Mouse (Mus musculus): Measurements from ENCODE around the gene Gab2.

The Gab2 gene

GRCm38 (mm10) chr7:97081242-97081958 is at the start of gene Gab2:
Gene Gab2, plus strand, starts transcription at chr7:97081586.
- CTCF ChIA-PET = interaction anchor here in 3 of 4 experiments (0.6 to 1.5 kb wide), 5 partner anchors 105 to 240 kb away, joined by 3 to 6 read pairs (median 3); partner anchors contain the start of gene Nars2 (in 1 of the 3)
- POLR2A ChIA-PET = interaction anchor here in 3 of 4 experiments (0.5 to 2.1 kb wide), 5 partner anchors 109 to 290 kb away, joined by 3 to 5 read pairs (median 3); partner anchors contain the start of gene Alg8 (in 1 of the 3)

GRCm38 (mm10) chr7:97032412-97032811 is 49.0 kb upstream of the Gab2 start:
- ChIA-PET CTCF (no interaction called here), POLR2A (interaction anchor here in 1 of 4 experiments (1.6 kb wide), 1 partner anchor 45 kb away, joined by 3 read pairs; no protein-coding TSS in a partner anchor)

- CTCF ChIA-PET = no interaction called here
- POLR2A ChIA-PET = no interaction called here
Observed at GRCm38 (mm10) chr7:97039641-97040040, 41.7 kb upstream of the Gab2 start.

GRCm38 (mm10) chr7:97041868-97042449 is 39.4 kb upstream of the Gab2 start:
- ChIA-PET CTCF (no interaction called here), POLR2A (interaction anchor here in 1 of 4 experiments (1.1 kb wide), 1 partner anchor 91 kb away, joined by 3 read pairs; the partner anchor contains the start of gene Nars2)

- CTCF ChIA-PET = no interaction called here
- POLR2A ChIA-PET = interaction anchor here in 1 of 4 experiments (1.4 kb wide), 1 partner anchor 16 kb away, joined by 5 read pairs; no protein-coding TSS in a partner anchor
Observed at GRCm38 (mm10) chr7:97042981-97043380, 38.4 kb upstream of the Gab2 start.

GRCm38 (mm10) chr7:97060966-97061365 is 20.4 kb upstream of the Gab2 start:
- ChIA-PET POLR2A (interaction anchor here in 1 of 4 experiments (0.6 kb wide), 1 partner anchor 665 kb away, joined by 3 read pairs; no protein-coding TSS in a partner anchor), CTCF (no interaction called here)

- POLR2A ChIA-PET = interaction anchor here in 1 of 4 experiments (1.8 kb wide), 1 partner anchor 100 kb away, joined by 4 read pairs; no protein-coding TSS in a partner anchor
- CTCF ChIA-PET = no interaction called here
Observed at GRCm38 (mm10) chr7:97071512-97071911, 9.9 kb upstream of the Gab2 start.

GRCm38 (mm10) chr7:97072061-97072460 is 9.3 kb upstream of the Gab2 start:
- CTCF ChIA-PET = no interaction called here
- POLR2A ChIA-PET = interaction anchor here in 1 of 4 experiments (1.1 to 1.8 kb wide), 3 partner anchors 14 to 100 kb away, joined by 3 to 4 read pairs (median 3); no protein-coding TSS in a partner anchor

- ChIA-PET POLR2A (interaction anchor here in 1 of 4 experiments (0.8 to 1.0 kb wide), 3 partner anchors 51 to 124 kb away, joined by 3 read pairs; partner anchors contain the start of gene Nars2), CTCF (interaction anchor here in 2 of 4 experiments (0.7 to 1.1 kb wide), 2 partner anchors 11 to 163 kb away, joined by 3 to 4 read pairs; no protein-coding TSS in a partner anchor)
Observed at GRCm38 (mm10) chr7:97074974-97075373, 6.4 kb upstream of the Gab2 start.

- POLR2A ChIA-PET = no interaction called here
Observed at GRCm38 (mm10) chr7:97076977-97077376, 4.4 kb upstream of the Gab2 start.

GRCm38 (mm10) chr7:97078685-97079084 is 2.7 kb upstream of the Gab2 start:
- CTCF ChIA-PET = no interaction called here
- POLR2A ChIA-PET = interaction anchor here in 1 of 4 experiments (1.1 kb wide), 1 partner anchor 20 kb away, joined by 3 read pairs; no protein-coding TSS in a partner anchor

More at GRCm38 (mm10) chr7:97076977-97077376, 4.4 kb upstream of the Gab2 start:
- CTCF ChIA-PET = no interaction called here

- CTCF ChIA-PET = no interaction called here
Observed at GRCm38 (mm10) chr7:97079145-97079544, 2.2 kb upstream of the Gab2 start.

GRCm38 (mm10) chr7:97079651-97080365 is 1.6 kb upstream of the Gab2 start:
- CTCF ChIA-PET = no interaction called here
- POLR2A ChIA-PET = interaction anchor here in 2 of 4 experiments (0.5 to 2.1 kb wide), 3 partner anchors 102 to 292 kb away, joined by 3 to 5 read pairs (median 4); partner anchors contain the start of genes Alg8 (in 1 of the 2) and Nars2 (in 1 of the 2)

More at GRCm38 (mm10) chr7:97079145-97079544, 2.2 kb upstream of the Gab2 start:
- POLR2A ChIA-PET = interaction anchor here in 2 of 4 experiments (1.5 to 2.1 kb wide), 2 partner anchors 128 to 292 kb away, joined by 4 to 5 read pairs; partner anchors contain the start of genes Alg8 (in 1 of the 2) and Nars2 (in 1 of the 2)

- CTCF ChIA-PET = interaction anchor here in 2 of 4 experiments (0.6 to 1.5 kb wide), 4 partner anchors 106 to 241 kb away, joined by 3 to 6 read pairs (median 4); partner anchors contain the start of gene Nars2 (in 1 of the 2)
Observed at GRCm38 (mm10) chr7:97080621-97081241, 655 bp upstream of the Gab2 start.

GRCm38 (mm10) chr7:97081959-97082218 is 503 bp downstream of the Gab2 start:
- POLR2A ChIA-PET = interaction anchor here in 2 of 4 experiments (0.8 to 1.8 kb wide), 2 partner anchors 130 to 289 kb away, joined by 4 read pairs; no protein-coding TSS in a partner anchor
- CTCF ChIA-PET = interaction anchor here in 2 of 4 experiments (0.6 to 1.5 kb wide), 2 partner anchors 106 to 216 kb away, joined by 3 to 5 read pairs; no protein-coding TSS in a partner anchor

More at GRCm38 (mm10) chr7:97080621-97081241, 655 bp upstream of the Gab2 start:
- POLR2A ChIA-PET = interaction anchor here in 3 of 4 experiments (0.5 to 2.1 kb wide), 8 partner anchors 103 to 291 kb away, joined by 3 to 9 read pairs (median 4); partner anchors contain the start of genes Alg8 (in 1 of the 3) and Nars2 (in 1 of the 3)

- CTCF ChIA-PET = interaction anchor here in 2 of 4 experiments (0.6 to 1.5 kb wide), 6 partner anchors 79 to 1839 kb away, joined by 3 to 6 read pairs (median 4); no protein-coding TSS in a partner anchor
- POLR2A ChIA-PET = interaction anchor here in 2 of 4 experiments (0.6 to 1.8 kb wide), 5 partner anchors 16 to 288 kb away, joined by 3 to 4 read pairs (median 4); no protein-coding TSS in a partner anchor
Observed at GRCm38 (mm10) chr7:97082219-97083101, 1.1 kb downstream of the Gab2 start.

- ChIA-PET CTCF (interaction anchor here in 2 of 4 experiments (1.0 to 1.5 kb wide), 2 partner anchors 113 kb away, joined by 3 to 6 read pairs; no protein-coding TSS in a partner anchor), POLR2A (no interaction called here)
Observed at GRCm38 (mm10) chr7:97083579-97083978, 2.2 kb downstream of the Gab2 start.

Data from embryonic stem cell, embryonic (primary cell).